Mouse (Mus musculus) heart, postnatal 14 days (tissue): ENCODE results near the gene Pakap. TPM values are rescaled to one million over a fixed set of nuclear protein-coding genes. Genes with fewer than 3 reads are reported as not detected.

Experiments used
- DNase-seq, 2 experiments: peaks; one replicate each; pipeline ENCODE4 v3.0.0; 2021 to 2022
- intact Hi-C: fragments of 180-260 bp; cut with DNase I; formaldehyde crosslinking; loops from one replicate; pipeline ENCODE4 v1.15.1; 2025
- total RNA-seq, 2 experiments: library from RNA; stranded (reverse); gene quantifications; 2 replicates each; pipeline ENCODE4 v1.2.3; 2021

The Pakap gene
- total RNA-seq, 2 experiments from 2014 or later = 40.0 to 46.5 TPM

DNA sequence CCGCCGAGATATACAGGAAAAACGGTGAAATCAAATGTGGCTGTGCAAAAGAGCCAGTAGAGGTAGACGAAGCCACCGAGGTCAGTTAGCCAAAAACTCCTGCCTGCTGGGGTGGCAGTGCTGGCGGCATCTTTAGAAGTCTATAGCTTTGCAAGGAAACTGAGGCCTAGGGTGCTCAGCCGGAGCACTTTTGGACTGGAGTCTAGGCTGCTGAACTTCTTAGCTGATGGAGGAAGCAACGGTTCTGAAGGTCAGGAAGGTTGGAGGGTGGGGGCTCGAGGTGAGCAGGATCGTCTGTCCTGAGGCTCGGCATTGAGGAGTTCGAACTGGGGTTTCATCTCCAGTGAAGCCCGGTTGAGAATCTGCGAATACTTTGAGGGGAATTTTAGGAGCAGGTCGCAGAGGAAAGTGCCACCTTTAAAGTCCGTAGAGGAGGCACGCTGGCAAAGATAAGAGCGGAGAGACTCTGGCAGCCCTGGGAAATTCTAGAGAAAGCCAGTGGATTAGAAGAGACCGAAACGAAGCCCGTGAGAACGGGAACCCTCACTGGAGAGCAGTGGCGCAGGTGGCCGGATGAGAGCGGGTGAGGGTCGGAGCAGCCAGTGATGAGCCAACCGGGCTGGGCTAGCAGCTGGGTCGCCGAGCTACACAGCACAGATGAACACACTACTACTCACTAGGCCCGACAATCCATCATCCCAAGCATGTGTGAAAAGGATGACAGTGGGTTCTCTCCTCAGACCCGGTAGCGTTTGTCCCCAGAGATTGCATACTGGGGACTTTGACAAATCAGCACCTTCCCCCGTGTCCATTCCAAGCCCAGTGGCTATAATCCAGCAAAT, 214.8 kb downstream of the Pakap start:
- intact Hi-C loops = loop anchor here (2.0 to 5.0 kb wide), 3 partner anchors 64 to 110 kb away; no protein-coding TSS in a partner anchor
- peak in 1 of 2 experiments; percentile 31 for DNase-seq

DNA sequence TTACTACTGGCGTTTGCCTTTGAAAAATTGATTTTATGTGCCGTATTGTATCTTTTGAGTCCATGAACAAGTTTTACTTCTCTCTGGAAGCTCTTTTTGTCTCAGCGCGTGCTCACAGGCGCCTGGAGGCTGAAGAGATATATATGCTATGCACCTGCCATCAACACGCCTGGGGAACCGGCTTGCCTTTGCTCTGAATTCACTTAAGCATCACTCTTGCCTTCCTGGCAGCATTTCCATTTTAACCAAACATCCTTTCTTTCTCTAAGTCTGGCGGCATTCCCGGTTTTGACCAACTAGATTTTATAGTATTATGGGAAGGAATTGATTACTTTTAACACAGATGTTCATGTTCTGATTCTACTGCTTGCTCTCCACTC, 215.4 kb downstream of the Pakap start:
- intact Hi-C loops = loop anchor here (2.0 to 5.0 kb wide), 3 partner anchors 63 to 111 kb away; no protein-coding TSS in a partner anchor
- DNase-seq = no peak

DNA sequence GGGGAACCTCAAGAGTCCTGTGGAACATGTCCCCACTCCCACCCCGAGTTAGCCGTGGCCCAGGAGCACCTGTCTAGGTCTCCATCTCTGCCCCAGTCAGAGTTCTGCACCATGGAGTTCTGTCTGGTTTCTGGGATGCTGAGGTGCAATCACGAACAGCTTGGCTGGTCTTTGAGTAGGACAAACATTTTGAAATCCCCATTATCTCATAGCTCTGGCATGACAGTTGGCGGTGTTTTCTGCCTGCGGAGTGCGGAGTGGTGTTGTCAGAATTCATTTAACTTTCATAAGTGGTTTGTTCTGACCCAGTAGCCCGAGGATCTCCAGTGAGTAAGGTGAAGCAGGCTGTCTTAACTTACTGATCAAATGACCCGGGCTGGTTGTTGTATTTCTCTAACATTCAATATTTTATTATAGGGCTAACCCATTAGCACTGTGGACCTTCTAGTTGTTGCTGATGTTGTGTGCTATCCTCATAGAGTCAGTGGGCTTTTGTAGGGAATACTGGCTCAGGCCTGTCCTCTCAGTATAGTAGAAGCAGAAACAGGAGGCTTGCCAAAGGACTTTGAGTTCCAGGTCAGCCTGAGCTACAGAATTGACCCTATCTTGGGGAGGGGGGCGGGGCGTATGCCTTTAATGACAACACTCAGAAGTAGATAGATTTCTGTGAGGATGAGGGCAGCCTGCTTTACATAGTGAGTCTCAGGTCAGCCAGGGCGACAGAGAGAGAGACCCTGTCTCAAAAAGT, 216.0 kb downstream of the Pakap start:
- peak; percentile 59 to 65 for DNase-seq
- intact Hi-C loops = loop anchor here (2.0 to 5.0 kb wide), 3 partner anchors 63 to 111 kb away; no protein-coding TSS in a partner anchor

DNA sequence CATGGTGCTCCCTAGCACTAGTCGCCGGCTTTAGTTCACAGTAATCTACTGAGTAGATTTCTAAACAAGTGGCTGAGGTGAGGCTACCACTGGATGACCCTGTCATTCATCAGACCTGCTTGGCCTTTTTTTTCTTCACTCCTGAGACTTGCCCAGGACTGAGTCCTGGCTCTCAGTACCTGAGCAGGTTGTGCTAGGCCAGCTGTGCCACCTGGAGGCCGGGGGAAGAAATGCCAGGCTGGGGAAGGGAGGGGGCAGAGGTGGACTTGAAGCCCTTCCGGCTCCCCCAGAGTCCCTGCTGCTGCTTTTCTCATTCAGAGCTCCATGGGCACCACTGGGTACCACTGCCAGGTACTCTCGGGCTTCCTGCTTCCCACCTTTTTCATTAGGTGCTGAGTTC, 220.7 kb downstream of the Pakap start:
- intact Hi-C loops = no loop called here
- peak in 1 of 2 experiments; percentile 42 for DNase-seq

DNA sequence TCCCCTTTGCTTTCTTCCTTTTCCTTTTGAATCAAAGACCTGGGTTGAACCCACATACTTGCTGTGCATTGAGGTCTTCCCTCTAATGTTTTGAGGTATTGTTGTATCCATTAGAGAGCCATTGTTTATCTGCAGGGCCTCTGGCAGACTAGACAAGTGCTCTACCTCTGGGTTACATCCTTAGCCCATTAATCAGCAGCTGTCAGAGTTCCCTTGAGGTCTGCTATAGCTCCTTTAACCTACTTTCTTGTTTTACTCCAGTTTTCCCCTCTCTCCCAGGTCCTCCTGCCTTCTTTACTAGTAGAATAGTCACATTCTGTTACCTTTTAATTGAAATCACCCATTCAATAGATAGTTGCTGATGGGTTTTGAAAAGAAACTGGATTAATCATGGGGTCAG, 221.1 kb downstream of the Pakap start:
- intact Hi-C loops = no loop called here
- DNase-seq = no peak

DNA sequence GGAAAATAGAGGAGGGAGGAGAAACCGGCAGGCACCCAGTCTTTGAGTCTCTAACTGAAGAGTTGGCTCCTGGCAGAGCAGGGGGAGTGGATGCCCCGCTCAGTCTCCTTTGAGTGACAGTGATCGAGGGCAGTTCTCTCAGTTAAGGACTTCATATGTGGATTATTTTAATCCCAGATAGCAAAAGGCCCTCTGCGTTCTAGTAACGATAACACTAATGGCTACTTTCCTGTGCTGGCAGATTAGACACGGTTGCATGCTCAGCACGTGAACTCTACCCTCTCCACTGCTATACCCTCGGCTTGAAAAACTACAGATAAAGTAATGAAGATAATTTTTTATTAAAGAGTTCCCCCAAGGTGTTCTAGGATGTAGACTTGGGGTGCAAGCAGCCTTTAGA, 226.0 kb downstream of the Pakap start:
- intact Hi-C loops = no loop called here
- no peak for DNase-seq

DNA sequence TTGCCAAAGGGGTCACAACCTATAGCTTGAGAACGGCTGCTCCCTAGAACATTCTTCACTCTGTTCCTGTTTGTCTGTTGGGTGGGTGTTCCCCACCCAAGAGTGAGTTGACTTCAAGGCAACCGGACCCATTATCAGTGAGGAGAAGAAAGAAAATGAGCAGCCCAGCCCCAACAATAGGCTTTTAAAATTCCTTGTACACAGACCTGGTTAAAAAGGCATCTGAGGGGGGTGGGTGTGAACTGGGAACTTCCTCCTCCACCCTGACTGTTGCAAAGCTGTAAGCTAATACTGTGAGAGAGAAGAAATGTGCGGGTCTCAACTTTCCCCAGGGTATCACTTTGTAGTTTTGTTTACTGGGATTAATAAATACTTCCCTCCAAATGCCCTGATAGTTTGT, 226.6 kb downstream of the Pakap start:
- intact Hi-C loops = no loop called here
- DNase-seq = no peak

DNA sequence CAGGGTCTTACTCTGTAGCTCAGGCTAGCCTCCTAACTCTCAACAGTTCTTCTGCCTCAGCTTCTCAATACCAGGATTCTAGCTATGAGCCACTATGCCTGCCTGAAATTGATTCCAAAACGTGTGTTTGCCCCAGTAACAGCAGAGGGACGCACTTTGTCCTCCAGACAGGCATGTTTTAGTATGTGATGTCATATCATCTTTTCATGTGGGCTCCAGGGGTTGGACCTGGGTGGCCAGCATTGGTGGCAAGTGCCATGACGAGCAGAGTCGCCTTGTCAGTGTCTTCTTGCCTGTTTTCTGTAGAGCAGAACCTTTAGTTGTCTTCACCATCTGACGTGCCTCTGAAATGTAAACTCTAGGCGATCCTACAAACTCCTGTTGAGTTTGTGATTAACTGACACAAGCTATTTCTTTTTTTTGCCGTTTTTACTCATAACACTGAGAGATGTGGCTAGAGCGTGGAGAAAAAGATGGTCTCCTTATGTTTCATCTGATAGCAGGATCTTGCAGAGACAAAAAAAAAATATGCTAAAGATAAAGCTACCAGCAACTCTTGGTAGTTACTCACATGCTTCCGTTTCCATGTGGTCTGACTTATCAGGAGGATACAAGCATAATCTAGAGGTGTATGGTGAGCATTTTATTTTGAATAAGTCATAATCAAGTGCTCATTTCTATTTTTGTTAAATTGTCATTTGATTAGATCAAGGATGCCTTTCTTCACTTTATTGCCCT, 229.7 kb downstream of the Pakap start:
- DNase-seq = no peak
- intact Hi-C loops = no loop called here

DNA sequence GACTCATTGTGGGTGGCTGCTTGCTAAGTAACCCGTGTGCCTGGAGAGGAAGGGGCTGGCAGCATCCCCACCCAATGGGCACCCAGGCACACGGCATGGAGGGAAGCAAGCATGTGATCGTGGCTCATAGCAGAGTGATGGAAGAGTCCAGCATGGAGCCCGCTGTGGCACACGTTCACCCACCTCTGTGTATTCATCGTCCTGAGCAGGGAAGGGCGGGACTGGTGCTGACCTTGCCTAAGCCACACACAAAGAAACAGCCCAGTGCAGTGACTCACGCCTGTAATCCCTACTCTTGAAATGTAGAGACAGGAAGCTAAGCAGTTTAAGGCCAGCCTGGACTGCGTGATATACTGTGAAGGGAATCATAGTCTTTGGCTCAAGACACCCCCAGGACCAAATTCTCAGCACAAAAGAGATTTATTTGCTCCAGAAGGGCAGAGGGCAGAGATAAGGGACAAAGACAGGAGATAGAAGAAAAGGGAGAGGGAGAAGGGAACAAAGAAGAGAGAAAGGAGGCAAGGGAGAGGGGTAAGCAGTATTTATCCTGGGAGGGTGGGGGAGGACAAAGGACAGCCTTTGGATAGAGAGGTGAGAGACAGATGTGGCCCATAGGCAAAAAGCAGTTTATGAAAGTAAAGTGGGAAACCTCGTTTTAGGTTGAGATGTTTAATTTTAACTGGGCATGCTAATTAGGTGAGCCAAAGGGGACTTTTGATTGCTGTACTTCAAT, 230.5 kb downstream of the Pakap start:
- intact Hi-C loops = no loop called here
- no peak for DNase-seq

DNA sequence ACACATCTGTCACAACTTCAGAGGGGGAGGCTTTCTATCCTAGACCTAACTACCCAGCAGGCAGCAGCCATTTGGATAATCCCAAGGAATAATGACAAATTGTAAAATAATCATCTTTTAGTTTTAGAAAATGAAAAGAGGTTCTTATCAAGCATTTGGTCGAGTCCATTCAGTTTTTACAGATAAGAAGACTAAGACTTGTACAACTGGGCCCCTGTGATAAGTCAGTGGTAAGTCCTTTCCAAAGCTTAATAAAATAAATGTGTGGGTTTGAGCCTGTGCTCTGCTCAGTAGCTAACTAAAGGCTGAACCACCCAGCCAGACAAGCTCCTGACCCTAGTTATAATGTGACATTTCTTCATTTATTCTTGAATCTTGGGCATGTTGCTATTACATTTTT, 231.3 kb downstream of the Pakap start:
- no peak for DNase-seq
- intact Hi-C loops = no loop called here

DNA sequence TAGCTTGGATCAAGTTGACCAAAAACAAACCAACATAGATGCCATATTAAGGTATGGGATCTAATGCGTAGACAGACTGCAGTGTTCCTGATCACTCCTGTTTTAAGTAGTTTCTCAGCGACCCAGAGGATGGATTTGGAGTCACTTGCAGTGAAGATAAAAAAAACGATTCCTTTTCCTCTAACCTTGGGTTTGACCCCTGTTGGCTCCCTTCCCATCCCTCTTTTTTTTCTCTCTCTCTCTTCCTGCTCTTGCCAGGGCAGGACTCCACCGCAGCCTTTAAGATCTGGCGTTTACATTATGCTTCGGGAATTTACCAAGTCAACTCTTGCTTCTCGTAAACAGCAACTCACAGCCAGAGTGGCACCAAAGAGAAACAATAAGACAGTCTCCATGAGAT, 233.3 kb downstream of the Pakap start:
- no peak for DNase-seq
- intact Hi-C loops = no loop called here

DNA sequence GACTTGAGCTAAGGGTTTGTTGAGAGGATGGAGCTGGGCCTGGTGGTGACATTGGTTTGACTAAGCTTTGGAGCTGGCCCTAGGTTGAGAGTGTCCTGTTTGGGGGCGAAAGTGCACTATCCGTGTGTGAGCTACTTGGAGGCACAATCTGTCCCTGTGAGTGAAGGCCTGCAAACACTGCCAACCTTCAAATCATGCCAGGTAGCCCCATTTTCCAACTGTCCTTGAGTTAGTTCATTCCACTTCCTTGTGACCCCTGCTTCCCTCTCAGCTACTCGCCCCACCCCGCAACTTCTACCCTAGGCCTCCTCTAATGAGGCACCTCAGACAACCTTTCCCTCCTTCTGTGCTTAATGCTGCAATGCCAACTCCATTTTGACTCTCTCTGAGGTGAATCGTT, 234.0 kb downstream of the Pakap start:
- intact Hi-C loops = no loop called here

DNA sequence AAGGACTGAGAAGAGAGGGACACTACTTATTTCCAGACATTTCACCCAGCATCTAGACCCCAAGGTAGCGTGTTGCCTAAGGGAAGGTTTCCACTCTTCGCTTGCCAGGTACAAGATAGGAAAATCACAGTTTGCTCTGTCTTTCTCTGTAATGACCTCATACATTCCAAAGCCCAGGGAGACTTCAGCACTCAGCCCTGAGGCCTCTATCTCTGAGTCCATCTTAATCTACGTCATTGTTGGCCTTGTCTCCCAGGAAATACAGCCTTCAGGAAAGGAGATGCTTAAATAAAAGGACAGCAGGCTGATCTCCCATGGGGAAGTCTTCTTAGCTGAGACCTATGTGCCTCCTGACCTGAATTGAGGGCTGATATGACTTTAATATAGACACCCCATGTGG, 234.4 kb downstream of the Pakap start:
- no peak for DNase-seq
- intact Hi-C loops = no loop called here

More for the DNA sequence above, 234.0 kb downstream of the Pakap start:
- DNase-seq = no peak

DNA sequence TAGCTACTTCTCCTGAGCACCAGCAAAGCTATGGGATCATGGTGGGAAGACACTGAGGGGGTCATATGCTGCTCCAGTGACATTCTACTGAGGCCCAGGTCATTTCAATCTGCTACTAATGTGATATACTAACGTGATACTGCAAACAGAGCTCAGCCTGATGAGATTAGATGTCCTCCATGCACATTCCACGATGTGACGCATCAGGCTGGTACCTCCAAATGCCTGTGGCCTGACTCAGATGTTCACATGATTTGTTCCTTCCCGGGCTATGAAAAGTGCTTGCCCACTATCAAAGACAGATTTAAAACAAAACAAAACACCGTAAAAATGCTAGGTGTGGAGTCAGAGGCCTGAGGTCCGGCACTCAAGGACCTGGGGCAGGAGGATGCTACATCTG, 236.9 kb downstream of the Pakap start:
- intact Hi-C loops = no loop called here
- no peak for DNase-seq

DNA sequence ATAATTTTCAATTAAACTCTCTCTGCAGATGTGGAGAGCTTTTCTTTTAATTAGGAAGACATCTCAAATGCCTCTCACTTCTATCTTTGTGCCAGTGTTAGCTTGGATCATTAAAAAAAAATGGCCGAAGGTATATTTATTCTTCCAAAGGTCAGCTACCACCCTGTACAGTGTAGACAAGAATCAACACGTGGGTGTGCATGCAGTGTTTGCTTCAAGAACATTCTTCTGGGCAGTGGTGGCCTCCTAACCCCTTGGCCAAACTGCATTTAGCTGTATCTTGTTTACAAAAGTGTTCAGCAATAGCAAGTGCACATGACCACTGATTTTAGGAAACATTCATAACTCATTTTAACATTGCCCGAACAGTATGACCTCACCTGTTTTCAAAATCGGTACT, 241.5 kb downstream of the Pakap start:
- DNase-seq = no peak
- intact Hi-C loops = no loop called here

DNA sequence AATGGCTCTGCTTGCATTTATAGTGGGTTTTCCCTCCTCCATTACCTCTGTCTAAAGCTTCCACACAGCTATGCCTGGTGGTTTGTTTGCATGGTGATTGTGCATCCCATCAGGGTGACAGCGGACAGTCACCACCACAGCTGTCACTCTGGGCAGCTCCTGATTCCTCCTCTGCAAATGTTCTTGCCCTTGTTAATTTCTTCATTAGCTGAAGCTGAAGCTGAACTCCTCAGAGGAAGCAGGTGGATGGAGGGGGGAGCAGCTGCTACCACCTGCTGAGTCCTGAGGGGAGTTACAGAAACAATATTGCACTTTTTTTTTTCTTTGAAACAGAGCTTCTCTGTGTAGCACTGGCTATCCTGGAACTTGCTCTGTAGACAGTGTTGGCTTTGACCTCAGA, 244.1 kb downstream of the Pakap start:
- intact Hi-C loops = no loop called here
- DNase-seq = no peak

DNA sequence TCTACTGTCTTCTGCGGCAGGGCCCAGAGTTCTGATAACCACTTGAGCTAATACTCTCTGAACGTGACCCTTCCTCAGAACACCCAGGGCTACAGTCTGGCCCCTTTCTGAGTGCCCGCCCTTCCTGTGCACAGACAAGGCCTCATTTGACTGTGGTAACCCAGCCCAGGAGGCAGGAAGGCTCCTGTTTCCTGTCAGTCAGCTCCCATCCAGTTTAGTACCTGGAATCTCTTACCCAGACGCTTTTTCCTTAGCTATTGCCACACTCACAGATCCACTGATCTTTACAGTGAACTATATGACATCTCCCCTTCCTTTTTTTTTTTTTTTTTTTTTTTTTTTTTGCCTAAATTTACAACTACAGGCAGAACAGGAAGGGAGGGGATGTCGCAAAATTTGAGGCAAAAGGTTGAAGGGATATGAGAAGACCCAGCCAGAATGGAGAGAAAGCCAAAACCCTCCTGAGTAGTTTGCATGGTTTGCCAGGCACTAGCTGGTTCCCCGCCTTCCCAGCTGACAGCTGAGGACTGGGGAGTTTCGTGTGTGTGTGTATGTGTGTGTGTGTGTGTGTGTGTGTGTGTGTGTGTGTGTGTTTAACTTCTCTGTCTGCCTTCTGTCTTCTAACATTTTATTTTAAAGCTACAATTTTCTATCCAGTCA, 245.1 kb downstream of the Pakap start:
- intact Hi-C loops = no loop called here
- peak; percentile 41 to 54 for DNase-seq

DNA sequence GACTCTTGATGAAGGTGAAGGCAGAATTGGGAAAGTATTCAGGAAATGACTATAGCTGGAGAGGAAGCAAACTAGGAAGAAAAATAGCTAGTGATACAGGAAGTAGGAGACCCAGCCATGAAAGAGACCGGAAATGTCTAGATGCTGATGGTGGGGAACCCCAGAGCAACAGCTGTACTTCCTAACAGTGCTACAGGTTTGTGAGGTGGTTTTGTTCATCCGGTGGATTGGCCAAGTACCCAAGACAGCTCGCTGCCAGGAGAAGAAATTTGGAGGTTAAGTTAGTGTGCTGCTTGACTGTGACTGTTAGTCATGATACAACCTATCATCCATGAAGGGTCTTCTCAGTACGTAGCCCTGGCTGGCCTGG, 245.6 kb downstream of the Pakap start:
- intact Hi-C loops = no loop called here
- no peak for DNase-seq

DNA sequence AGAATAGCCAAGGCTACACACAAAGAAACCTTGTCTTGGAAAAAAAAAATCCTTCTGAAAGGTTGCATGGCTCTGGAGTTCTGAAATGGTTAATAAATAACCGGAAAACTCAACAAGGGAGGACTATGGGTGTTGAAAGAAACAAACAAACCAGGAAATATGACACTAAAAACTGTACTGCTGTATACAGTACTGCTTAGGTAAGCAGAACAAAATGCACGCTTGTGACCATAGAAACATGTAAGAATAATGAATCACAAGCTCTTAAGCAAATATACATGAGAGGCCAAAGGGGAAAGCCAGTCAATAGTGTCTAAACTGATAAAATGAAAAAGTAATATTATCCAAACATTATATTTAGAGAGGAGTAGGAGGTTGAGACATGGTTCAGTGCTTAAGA, 247.4 kb downstream of the Pakap start:
- intact Hi-C loops = no loop called here

DNA sequence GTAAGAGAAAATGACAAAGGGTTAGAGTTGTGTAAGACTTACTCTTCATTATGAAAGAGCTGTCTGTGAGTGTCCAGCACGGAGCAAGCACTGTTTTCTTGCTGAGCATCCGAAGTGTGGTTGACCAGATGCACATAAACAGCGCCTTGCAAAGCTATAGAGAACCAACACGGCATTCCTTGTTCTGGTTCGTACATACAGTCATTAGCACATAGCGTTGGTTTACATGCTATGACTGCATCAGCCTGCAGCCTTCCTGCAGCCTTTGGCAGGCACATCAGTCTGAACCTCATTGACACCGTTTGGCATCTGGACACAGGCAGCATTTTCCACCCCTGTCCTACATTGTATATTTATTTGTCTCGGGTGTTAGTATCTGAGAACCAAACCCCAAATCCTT, 248.2 kb downstream of the Pakap start:
- intact Hi-C loops = no loop called here

More for the DNA sequence above, 247.4 kb downstream of the Pakap start:
- no peak for DNase-seq

More for the DNA sequence above, 248.2 kb downstream of the Pakap start:
- DNase-seq = no peak
